Mouse (Mus musculus) gastrocnemius, adult 8-10 months (tissue): ENCODE results near the gene Il4ra. TPM values are rescaled to one million over a fixed set of nuclear protein-coding genes. Genes with fewer than 3 reads are reported as not detected.

Experiments
- DNase-seq, 2 experiments: peaks; one replicate each; pipeline ENCODE4 v3.0.0; 2022; ENCODE audit warnings: low spot score in 2 of 2
- total RNA-seq, 4 experiments: library from RNA; stranded (reverse); gene quantifications; 2 replicates each; pipeline ENCODE4 v1.2.4; 2022

Il4ra gene
- total RNA-seq, 4 experiments from 2014 or later = 2.5 to 6.2 (median 3.5) TPM

DNA sequence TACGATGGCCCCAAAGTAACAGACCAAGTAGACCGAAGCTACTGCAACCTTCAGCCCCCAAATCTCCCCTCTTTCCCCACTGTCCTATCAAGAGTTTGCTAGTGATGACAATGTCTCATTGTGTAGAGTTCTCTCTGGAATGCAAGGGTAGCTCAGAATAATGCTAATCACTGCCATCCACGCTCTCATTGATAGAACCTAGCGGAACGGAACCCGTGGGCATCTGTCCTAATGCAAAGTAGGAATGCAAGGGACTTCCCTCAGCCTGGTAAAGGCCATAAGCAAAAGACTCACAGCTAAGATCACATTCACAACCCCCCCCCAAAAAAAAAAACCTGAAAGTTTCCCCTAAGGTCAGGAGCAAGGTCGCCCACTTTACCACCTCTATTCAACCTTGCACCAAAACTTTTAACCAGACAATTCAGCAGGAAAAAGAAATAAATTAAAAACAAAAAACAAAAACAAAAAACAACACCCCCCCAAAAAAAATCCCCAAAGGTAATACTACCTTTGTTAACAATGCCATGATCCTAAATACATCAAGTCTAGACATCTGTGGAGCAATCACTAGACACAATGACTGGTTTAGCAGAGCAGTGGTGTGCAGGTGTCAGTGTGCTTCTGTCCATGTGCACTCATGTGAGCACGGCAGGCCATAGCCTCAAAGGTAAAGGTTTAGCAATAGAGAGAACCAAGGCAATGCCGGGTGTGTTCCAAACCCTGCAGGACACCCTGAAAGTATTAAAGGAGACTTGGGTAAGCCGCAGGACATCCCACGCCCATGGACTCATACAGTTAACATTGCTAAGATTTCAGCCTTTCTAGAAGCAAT is 45.8 kb downstream of the Il4ra start:
- DNase-seq = no peak

DNA sequence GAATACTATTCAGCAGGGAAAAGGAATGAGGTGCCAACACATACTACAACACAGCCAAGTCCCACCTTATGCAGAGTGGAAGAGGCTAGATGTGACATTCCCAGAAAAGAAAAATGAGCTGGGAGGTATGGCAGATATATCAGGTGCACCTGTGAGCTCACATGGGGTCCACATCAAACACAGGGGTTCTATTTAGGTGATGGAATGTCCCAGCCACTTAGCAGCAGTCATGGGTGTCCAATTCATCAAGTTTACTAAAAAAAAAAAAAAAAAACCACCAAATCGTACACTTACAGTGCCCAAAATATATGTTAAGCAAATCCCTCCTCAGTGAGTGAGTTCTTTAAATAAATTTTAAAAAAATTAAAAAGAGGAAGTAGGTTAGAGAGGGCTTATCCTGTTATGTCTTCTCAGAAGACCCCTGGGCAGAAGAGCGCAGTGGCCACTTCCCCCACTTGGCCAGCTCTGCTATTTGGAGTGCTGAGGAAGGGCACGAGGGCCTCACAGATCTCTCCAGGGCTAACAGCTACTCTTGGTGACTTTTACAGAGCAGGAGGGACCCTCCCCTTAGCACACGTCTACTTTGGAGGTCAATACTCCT is 47.6 kb downstream of the Il4ra start:
- no peak for DNase-seq

DNA sequence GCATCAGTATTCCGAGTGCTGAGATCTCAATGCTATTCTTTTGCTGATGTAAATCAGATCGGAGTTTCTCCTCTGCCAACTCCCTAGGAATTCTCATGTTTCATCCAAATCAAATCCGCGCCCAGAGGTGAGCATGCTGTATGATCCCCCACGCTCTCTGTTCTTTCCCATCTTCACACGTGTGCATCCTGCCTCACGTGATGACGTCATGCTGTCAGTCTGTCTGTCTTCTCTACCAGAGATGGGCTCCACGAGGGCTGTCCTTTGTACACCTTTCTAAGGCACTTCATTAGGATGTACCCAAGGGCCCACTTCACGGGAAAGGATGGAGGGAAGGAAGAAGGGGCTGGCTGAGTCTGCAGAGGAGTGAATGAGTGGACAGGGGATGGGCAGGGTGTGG is 48.2 kb downstream of the Il4ra start:
- no peak for DNase-seq

DNA sequence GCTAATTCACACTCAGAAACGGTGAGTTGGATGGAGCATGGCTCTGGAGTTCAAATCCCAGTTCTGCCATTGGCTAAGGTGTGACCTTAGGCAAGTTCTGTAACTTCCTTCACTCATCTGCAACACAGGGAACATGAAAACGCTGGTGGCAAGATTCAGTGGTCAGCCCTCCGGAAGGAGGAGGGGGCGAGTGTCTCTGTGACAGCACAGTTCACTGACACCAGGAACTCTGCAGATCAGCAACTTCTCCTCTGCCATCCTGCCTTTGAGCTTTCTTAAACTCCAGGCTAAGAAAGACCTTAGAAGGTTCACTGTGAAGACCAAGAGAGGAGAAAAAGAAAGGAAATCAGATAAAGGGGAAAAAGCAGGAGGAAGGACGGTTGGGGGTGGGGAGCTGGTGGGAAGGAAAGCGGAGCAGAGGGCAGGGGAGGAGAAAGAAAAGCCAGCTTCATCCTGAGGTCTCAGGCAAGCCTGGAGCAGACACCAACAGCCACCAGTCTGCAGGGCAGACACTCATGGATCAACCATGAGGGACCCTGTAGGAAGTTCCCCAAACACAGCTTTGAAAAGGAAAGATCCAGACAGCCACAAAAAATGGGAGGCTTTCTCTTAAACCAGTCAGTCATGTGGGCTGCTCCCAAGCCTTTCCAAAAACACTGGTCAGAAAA is 48.8 kb downstream of the Il4ra start:
- DNase-seq = no peak

DNA sequence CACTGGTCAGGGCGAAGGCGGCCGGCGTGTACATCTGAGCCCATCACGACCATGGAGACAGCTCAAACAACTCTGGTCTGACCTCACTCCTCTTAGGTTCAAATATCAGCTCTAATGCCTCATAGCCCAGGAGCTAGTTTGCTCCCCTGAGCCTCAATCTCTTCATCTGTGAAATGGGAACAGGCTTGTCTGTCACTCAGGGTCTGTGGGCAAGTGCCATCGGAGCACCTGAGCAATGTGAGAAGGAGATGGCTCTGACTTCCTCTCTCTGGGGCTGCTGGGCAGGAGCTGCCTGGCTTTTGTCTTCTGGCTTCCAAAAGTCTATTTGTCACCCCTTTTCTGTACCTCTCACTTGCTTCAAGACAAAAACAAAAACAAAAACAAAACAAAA is 49.4 kb downstream of the Il4ra start:
- DNase-seq = no peak

DNA sequence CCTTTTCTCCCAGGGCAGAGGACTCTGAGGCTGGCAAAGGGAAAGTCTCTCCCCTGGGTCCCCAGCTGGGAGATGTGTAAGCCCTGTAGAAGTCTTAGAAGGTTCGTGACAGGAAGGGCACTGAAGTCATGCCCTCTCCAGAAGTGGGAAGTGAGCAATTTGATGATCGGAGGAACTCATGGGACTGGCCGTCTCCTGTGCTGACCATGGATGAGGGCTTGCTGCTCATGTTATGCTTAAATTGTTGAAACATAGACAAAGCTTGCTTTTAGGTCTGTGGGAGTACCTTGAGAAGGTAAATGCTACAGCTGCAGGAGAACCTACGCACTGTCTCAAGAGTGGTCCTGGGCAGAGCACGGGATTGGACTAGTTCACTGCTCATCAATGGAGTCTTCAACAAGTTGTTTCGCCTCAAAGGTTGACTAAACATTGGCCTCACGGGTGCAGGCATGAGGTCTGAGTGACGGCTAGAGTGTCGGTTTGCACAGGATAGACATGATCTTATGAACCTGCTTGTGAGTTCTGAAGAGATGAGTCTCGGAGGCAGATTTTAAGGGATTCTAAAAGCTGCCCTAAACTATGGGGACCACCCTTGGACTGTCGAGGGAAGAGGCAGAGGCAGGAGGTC is 50.0 kb downstream of the Il4ra start:
- no peak for DNase-seq

DNA sequence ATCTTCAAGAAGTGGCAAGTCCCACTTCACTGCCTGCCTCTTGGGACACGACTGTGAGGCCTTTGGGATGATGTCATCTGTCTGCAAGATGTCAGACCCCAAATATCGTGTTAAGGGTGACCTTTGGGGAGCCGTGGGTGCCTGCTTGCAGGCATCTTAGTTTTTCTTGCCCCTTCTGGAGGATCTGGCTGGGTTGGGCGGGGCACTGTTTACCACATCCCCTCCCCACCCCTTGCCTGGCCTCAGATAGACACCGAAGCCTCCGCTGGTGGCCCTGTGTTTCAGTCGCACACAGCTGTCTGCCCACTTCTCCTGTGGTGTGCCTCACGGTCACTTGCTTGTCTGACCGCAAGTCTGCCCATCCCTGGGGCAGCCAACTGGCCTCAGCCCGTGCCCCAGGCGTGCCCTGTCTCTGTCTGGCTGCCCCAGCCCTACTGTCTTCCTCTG is 51.3 kb downstream of the Il4ra start, which contains the start of gene Il21r:
Gene Il21r, plus strand, starts transcription at position 245 of the 447 bp plus-strand sequence.
- no peak for DNase-seq

DNA sequence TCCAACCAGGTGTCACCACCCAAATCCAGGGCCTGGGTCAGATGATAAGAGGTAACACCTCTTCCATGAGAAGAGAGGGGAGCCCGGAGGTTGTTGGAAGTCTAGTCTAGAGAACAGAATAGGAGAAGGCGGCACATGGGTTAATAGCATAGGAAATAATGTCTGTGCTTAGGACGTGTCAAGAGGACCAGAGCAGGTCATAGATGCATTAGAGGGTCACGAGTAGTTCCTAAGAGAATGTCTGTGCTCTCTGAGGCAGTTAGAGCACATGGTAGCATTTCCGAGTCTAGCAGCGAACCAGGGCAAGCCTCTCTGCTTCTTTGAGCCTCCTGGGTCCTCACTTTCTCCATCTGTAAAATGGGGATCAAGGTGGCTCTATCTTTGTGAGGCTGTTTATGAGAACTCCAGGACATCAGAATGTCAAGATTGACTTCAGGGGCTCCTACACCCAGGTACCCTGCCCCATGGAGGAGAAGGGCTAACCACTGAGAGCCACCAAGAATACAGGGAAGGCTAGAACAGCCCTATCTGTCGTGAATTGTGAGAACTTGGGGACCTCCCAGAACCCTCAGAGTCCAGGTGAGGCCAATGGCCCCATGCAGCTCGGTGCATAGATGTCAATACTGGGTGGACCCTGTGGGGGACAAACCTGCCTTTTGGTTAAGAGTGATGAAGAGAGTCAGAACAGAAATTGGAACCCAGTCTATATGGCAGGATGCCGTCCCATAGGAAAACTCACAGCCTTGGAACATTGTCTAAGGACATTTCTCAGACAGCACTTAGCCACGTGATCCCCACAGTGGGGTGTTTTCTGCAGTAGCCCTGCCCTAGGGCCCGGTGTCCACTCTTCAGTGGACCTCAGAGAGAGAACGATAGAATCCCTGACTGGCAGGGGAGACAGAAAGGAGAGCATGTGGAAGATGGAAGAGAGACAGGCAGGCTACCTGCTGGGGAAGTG is 52.7 kb downstream of the Il4ra start:
- no peak for DNase-seq

DNA sequence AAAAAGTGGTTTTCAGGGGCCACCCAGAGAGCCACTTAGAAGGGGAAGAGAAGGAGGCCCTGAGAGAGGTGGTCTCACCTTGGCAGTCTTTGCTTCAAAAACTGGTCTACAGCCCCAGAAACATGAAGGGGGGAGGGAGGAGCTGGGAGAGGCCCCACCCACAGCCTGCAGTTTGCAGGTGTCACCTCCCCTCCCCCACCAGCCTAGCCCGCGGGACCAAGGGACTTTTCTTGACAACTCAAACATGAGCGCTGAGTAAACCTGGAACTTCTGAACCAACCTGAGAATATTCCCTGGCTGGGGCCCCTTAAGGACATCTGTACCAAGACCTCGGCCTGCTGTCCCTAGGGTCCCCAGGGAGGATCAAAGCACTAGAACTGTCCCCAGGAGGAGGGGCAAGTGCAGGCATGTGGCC is 53.8 kb downstream of the Il4ra start:
- DNase-seq = no peak

DNA sequence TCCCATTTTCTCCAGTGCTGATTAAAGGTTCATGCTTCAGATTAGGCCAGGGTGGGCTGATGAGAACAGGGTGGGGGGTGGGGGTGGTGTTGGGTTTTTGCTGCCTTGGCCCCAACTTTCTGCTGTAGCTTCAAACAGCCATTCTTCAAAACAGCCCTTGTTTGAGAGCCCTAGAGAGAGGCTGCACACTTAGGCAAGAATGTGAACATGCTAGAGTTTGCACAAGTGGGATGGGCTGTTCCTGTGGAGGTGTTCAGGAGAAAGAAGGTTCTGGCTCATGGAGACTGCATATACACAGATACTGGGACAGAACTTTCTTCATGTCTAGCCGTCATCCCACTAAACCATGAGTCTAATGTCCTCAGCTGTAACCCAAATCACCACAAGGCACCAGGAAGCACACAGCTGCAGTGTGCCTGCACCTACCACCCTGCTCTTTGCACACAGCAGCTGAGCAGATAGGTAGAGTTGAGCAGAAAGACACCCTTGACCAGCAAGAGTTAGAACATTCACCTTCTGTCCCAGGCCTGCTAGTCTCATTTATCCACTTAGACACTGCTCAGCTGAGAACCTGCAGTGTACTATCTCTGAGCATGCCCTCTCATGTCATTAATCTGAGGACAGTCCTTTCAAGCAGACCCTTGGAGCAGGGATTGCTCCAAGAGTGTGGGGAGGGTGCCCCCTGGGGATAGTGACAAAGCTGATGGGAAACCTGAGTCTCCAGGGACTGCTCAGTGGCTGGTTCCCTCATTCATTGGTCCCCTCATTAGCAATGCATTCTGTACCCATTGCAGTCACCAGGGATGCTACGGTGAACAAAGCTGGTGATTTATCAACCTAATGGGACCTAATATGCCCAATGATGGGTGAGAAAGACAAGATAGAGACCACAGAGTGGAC is 54.6 kb downstream of the Il4ra start:
- DNase-seq = no peak

DNA sequence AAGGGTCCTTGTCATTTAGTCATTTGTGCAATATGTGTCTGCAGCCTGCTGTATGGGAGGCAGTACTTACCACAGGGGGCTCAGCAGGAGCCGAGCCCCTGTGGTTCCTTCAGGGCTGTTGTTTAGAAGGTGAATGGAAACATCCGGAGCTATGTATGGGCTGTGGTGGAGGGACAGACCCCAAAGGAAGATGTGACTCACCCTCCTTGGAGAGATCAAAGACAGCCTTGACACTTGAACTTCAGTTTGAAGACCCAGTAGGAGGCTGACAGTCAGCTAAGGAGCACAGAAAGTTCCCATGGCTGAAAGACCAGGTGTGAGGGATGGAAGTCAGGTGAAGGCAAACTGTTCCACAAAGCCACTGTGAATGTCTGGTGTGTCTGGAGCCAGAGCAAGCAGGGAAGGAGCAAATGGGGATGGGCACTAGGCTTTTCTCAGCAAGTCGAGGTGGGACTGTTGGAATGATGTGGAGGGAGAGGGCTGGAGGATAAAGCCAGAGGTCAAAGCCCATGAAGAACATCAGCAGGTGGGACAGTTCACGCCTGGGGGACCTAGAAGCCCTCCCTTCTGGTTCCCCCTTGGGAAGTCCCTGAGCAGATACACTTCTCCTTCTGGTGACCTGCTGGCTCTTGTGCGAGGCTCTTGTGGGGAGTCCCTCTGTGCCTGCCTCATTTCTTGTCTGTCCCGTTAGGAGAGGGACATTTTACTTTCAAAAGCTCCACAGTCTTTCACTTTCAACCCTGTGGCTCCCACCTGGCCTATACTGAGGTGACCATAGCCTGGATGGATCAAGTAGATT is 55.7 kb downstream of the Il4ra start:
- DNase-seq = no peak

DNA sequence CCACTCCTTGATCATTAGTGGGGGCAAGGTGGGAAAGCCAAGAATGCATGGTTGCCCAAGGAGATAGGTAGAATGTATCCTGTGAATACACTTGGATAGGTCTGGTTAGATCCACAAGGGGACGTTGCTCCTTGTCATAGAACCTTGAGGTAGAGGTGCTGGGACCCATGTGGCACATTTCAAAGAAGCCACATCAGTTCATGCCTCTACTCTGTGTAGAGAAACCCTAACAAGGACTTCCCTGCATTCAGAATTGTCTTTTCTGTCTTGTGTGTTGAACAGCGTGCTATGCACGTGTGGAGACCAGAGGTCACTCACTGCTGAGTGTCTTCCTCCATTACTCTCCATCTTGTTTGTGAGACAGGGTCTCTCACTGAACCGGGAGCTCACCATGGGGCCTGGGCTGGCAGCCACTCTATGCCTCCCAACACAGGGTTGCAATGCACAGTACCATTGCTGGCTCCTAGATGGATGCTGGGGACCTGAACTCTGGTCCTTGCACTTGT is 56.3 kb downstream of the Il4ra start:
- DNase-seq = no peak

DNA sequence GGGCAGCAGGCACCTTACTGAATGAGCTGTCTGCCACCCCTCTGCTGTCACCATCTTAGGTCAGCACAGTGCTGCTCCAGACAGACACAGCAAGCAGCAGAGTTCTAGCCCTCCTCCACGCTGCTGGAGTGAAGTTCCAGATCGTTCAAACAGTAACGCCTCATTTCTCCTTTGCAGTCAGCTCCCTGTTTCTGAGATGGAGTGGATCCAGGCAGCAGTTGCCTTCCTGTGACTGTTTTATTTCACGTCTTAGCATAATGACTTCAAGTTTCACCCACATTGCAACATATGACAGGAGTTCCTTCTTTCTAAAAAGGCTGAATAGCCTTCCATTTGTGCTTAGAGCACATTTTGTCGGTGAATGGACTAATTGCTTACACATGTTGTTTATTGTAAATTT is 61.7 kb downstream of the Il4ra start:
- no peak for DNase-seq

DNA sequence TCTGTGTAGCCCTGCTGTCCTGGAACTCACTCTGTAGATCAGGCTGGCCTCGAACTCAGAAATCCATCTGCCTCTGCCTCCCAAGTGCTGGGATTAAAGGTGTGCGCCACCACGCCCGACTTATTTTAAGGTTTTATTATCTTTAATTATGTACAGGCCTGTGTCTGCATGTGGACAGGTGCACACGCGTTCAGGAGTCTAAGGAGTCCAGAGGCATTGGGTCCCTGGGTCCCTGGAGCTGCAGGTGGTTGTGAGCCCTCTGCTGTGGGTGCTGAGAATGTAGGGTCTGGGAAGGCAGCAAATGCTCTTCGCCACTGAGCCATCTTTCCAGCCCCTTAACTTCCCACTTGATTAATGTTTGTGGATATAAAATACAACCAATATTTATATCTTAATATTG is 63.5 kb downstream of the Il4ra start:
- no peak for DNase-seq

DNA sequence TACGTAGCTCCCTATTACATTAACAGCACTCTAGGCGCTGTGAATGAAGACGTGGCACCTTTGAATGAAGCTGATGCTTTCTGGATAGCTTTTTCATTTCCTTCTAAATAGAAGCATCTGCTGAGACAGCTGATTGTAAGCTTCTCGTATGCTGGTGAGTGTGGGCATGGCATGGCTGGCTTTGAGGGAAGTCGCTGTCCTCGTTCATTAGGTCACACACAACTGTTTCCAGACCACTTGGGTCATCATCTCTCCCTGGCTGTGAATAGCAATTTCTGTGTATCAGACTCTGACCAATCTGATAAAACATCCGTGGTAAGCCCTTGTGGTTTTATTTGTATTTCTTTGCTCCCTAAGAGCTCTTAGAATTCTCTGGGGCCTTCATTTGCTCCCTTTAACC is 66.1 kb downstream of the Il4ra start:
- DNase-seq = no peak

DNA sequence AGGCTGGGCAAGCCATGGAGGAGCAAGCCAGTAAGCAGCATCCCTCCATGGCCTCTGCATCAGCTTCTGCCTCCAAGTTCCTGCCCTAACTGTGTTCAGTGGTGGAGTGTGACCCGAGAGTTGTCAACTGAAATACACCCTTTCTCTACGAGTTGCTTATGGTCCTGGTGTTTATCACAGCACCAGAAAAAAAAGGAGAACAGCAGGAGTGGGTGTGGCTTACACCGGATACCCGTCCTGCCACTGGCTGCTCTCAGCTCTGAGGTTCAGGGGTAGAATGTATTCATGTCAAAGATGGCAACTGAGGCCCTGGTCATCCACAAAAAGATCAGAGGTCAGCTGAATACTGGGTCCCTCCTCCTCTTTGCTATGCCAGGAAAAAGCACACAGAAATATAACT is 68.2 kb downstream of the Il4ra start:
- no peak for DNase-seq

DNA sequence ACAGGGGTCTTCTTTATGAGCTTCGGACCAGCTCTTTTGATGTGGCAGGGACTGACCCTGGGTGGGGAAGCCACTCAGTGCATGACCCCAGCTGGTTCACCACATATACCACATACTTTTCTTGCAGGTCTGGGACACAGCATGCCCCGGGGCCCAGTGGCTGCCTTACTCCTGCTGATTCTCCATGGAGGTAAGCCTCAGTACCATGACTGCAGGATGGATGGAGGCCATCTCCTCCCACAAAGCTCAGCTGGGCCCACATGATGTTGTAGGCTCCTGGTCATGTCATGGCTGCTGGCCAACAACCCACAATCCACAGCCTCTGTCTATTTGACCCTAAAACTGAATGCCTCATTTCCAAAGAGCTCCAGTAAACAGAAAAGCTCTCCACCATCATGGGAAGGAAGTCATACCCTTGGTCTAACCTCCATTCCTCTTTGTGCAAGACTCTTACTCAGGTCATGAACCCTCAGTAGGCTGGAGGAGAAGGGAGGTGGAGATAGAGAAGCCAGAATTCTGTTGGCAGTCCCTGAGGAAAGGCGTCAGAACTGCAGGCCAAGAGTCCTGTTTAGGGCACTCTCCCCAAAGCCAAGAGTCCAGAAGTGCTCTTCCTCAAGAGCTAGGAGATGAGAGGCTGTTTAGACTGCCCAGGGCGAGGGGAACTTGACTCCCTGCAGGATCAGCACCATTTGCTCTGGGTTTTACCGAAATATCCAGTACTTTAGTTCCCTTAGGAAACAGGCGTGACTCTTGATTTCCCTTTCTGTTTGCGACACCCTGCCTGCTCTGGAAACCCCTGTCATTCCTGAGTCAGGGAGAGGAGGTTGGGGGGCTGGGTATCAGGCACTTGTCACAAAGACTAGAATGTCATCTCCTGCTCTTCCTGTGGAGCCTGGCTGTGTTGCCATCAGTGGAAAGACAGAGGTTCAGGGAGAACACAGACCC is 71.1 kb downstream of the Il4ra start:
- DNase-seq = no peak

DNA sequence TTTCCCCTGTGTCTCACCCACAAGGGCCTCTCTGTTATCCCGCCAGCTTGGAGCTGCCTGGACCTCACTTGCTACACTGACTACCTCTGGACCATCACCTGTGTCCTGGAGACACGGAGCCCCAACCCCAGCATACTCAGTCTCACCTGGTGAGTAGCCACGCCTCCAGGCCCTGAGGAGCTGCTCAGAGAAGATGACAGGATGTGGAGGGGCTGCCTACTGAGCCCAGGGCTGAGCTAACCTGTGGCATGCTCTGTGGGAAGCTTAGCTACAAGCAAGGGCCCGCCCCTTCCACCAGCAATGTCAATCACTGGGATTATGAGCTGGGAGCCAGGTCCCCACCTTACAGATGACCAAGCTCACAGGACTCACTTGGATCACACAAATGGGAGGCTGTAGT is 73.3 kb downstream of the Il4ra start:
- no peak for DNase-seq
